Mouse (Mus musculus) frontal cortex, postnatal 36 days (tissue): ENCODE measurements around the gene Bcl9l.
"Not testable (repeated sequence)": the region's sequence is repeated elsewhere in the genome, so short reads cannot be mapped to it uniquely, and the experiment has no call there.

Source experiments
- DNase-seq, 2 experiments: peaks; one replicate each; pipeline ENCODE4 v3.0.0; 2022; ENCODE audit warnings: low spot score in 2 of 2

Gene Bcl9l

DNA sequence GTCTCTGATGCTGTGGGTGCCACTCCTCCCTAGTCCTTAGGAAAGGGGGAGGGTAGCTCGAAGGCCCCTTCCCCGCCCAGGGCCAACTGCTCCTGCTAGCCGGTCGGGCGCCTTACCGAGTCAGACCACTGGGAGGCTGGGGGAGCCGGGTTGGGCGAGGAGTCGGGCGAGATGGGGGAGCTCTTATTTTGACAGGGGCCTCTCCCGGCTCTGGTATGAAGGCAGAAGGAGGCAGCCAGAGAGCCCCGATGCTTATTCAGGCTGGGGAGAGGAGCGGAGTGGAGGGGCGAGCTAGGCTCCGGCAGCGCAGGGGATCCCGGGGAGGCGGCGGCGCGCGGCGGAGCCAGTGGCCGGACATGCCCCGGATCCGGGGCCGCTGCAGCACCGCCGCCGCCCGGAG is at the start of gene Bcl9l:
TSS of gene Bcl9l (plus strand) at position 274 of the 400 bp plus-strand sequence.
- DNase-seq, result peak; percentile 90

DNA sequence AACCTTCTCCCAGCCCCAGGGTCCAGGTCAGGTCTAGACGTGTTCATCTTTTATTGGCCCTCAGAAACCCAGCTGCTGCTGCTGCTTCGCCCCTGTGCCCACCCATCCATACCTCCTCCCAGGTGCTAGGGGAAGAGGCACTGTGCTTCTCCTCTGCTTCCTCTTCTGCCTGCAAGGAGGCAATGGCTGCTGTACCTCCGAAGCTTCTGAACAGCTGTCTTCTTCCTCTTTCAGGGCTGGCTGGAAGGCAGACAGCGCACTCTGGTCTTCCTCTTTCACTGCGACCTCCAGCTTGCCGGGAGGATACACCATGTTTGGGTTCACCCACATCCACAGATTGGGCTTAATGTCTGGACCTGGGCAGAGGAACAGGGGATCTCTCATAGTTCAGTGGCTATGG is 46.9 kb upstream of the Bcl9l start:
- no peak for DNase-seq

DNA sequence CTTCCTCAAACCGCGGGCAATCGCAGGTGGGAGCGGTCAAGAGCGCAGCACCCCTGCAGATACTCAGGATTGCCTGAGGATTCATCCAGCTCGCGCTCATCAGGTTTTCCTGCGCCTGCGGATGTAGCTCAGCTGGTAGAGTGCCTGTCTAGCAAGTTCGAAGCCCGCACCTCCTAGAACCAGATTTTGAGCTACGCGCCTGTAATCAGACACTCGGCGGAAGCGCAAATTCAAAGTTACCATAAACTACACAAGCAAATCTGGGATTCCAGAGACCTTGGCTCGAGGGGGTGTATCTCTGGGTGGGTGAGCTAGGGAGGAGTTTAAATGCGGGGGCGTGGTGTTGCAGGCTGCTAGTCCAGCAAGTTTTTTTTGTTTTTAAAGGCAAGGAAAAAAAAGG is 41.7 kb upstream of the Bcl9l start, which contains the start of gene Foxr1:
TSS of gene Foxr1 (minus strand) at position 176 of the 400 bp plus-strand sequence.
- DNase-seq, result no peak

DNA sequence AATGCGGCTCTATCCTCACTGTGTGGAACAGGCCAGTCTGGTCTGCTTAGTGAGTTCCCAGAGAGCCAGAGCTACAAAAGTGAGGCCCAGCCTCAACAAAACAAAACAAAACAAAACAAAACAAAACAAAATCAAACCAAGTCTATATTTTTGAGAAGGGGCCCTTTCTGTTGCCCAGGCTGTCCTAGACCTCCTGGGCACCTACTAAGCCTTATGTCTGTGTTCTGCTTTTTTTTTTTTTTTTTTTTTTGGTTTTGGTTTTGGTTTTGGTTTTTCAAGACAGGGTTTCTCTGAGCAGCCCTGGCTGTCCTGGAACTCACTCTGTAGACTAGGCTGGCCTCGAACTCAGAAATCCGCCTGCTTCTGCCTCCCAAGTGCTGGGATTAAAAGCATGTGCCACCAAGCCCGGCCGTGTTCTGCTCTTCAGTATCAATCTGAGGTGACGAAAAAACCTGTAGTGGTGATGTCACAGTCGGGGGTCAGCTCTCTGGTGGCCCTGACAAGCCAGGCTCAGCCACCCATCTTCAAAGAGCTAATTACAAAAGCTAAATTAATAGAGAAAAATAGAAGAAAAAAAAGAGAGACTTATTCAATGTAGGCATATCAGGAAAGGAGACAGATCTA is 38.1 kb upstream of the Bcl9l start:
- not testable (repeated sequence) for DNase-seq

DNA sequence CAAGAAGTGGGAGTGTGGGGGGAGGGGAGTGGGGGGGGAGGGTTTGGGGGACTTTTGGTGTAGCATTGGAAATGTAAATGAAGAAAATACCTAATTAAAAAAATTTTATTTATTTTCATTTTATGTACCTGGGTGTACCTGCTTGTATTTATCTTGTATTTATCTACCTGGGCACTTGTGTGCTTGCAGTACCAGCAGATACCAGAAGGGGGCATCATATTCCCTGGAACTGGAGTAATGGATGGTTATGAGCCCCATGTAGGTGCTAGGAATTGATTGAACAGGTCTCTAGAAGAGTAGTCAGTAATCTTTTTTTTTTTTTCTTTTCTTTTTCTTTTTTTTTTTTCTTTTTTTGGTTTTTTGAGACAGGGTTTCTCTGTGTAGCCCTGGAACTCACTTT is 32.2 kb upstream of the Bcl9l start:
- DNase-seq, result no peak

DNA sequence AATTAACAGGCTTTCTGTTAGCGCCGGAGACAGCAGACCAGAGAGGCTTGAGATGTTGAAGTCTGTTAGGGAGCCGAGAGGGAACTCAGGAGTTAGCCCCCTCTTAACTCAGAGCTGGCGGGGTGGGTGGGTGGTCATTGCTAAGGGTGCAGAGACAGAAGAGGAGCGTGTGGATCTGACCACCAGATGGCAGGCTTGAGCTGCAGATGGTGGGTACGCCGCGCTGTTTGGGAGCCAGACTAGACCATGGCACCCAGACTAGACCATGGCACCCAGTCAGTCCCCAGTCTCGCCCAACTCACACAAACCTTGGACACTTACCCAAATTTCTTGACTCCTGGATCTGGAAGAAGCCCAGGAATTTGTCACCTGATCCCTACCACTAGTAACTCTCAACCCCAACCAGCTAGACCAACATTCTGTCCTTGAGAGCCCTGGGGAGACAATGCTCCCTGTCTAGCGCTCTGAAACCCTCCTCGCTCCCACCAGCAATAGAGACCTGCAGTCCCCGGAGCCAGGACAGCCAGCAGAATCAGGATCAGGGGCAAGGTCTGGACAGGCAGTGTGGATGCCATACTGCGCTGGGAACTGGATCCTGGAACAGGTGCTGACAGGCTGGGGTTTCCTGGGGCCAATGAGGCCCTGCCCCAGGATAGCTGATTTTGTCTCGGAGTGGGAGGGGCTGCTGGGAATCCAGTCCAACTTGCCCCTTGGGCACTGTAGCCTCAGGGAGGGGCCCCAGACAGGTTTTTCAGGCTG is 28.3 kb upstream of the Bcl9l start:
- DNase-seq, result peak; percentile 83 to 87

DNA sequence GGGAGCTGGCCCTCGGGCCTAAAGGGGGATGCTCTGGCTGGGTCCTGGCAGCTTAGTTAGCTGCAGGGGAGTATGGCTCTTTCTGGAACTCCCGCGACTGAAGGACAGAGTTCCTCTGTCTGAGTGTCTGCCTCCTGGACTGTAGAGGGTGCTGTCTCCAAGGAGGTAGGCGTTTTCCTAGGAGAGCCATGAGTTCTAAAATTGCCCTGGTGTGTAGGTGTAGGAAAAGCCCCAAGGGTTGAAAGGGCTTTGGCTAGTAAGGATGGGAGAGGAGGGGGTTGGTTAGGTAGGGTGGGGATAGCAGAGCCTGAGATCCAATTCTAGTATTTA is 27.8 kb upstream of the Bcl9l start, which contains the start of gene Upk2:
TSS of gene Upk2 (minus strand) at position 86 of the 330 bp plus-strand sequence.
- DNase-seq, result no peak

DNA sequence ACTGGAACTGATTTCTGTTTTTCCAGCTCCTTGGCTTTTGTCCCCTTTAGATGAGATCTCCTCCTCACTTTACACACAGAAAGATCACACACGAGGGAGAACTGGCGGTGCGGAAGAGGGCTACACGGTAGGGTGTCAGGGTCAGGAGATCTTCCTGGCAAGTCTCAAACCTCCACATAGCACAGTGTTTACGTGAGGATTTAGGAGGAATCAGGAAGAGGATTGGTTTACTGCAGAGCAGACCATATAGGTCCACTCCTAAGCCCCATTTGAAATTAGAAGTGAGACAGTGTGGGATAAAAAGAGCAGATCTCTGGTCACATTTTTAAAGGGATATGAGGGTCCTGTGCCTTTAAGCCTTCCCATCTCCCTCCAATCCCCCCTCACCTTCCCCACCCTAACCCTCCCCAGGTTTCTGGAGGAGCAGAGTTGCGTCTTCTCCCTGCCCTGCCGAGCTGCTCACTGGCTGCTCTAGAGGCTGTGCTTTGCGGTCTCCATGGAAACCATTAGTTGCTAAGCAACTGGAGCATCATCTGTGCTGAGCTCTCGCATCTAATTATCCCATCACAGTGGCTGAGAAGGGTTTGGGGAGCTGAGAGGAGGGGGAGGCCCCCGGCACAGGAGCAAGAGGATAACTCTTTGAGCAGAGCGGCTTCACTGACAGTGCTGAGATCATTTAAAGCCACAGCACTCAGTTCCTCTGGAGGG is 25.4 kb upstream of the Bcl9l start:
- DNase-seq, result peak; percentile 83 to 95

DNA sequence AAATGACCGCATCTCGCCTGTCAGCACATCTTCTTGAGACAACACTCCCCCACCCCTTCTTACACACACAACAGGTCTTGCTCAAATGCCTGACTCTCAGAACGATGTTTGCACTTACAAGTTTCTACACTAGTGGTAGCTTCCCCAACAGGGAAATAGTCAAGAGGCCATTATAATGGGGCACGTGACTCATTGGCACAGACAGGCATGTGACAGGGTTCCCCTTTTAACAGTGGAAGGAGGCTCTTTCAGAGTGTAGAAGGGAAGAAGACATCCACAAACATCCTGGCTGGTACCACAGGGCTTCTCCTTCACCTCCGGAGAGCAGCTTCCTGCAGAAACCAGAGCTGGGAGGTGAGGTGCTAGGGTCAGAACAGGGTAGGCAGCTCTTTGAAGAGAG is 20.7 kb upstream of the Bcl9l start:
- DNase-seq, result no peak

DNA sequence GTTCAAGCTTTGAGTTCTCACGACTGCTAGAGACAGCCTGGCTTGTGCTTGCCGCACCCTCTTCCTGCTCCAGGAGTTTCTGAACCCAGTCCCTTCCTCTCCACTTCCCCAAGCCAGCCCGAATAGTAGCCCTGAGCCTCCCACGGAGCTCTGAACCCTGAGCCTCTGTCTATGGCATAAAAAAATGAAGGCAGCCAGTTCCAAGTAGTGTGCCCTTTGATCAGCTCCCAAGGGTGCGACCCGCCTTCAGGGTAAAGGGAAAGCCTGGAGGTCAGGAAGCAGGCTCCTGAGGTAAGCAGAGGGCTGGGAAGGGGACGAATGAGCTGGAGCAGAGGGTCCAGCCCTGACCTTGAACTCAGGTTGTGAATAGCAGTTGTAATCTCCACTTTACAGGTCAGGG is 14.4 kb upstream of the Bcl9l start:
- no peak for DNase-seq

DNA sequence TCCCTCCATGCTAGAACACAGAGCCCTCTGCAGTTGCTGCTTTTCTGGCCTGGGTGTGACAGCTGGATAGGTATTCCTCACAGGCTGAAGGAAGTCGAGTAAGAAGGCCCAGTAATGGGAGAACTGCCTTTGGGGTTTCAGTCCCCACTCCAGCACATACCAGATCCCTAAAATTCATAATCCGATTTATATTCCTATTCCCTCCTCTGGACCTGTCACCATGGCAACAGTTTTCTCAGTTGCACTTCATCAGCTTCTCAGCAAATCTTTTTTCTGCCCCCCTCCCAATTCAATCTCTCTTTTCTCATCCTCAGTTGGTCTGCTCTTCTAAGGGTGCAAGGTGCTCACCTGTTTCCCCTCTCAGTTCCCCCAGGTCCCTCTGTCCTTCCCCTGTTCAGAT is 13.8 kb upstream of the Bcl9l start:
- DNase-seq, result no peak

DNA sequence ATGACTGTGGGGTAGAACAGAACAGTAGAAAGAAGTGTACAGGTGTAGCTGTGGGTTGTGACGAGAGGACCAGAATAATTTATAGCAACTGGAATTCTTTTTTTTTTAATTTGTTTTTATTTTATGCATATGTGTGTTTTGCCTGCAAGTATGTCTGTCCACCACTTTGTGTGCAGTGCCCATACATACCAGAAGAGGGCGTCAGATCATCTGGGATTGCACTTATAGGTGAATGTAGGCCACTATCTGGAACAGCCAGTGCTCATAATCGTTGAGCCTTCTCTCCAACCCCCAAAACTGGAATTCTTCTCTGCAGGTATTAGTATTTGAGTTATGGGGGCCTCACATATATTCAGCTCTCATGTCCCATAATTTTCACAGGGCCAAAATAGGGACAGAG is 9.4 kb upstream of the Bcl9l start:
- no peak for DNase-seq

DNA sequence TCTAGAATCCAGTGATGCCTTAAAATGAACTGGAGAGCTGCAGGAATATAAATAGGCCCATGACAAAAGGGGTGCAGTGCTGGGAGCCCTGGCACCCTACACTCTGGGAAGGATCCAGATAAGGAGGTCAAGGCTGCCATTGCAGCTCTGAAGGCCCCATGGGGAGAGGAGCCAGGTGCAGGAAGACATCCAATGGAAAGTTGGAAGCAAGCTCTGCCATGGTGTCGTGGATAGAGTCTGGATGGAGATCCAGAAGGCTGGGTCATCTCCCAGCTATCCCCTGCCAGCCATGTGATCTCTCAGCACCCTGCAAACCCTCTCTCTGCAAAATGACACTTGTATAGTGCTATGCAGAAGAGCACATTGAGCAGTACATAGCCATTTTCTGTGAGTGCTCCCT is 8.3 kb upstream of the Bcl9l start:
- no peak for DNase-seq

DNA sequence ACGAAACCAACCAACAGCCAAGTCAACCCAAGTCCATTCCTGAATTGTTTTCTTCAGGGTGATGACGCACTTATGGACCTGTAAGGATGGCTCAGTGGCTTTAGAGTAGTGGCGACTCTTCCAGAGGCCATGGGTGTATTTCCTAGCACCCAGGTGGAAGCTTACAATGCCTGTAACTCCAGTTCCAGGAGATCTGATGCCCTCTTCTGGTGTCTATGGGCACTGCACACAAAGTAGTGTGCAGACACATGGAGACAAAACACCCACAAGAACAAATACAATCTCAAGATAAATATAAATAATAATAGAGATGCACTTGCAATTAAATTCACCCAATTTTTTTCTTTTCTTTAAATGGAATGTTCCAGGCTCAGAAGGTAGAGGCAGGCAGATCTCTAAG is 6.7 kb upstream of the Bcl9l start:
- no peak for DNase-seq

DNA sequence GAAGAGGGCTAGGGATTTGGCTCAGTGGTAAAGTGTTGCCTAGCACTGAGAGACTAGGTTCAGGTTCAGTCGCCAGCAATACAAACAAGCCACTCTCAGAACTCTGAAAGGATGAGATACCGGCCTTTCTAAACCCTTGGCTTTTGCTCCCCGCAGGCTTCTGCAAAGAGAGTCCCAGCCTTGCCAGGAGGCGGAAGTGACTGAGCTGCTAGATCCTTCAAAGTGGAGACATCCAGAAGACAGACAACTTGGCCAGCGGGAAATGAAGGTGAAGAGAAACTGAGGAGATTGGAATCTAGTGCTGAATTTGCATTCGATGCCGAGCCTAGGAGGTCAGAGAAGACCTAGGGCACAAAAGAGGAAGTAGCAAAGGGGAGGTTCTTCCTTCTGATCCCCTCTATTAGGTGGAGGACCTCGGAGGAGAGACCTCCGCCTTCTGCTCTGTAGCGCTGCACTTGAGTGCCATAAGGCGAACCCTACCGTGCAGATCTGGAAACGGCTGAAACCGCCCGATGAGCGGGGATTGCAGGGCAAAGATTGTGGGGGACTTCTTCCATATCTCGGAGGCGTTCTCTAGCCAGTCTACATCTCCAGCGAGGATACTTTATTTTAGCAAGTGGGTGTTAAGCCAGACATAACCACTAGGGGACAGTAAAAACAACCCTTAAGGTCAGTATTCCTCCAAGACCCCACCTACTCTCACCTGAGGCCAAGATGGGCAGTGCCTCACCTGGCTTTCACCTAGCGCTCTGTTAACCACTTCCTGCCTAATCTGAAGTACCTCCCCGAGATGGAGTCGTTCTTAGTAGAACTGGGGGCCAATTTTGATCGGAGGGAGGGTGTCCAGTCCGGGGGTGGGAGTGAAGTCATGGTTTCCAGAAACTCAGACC is 5.0 kb upstream of the Bcl9l start:
- DNase-seq, result peak in 1 of 2 experiments; percentile 66

DNA sequence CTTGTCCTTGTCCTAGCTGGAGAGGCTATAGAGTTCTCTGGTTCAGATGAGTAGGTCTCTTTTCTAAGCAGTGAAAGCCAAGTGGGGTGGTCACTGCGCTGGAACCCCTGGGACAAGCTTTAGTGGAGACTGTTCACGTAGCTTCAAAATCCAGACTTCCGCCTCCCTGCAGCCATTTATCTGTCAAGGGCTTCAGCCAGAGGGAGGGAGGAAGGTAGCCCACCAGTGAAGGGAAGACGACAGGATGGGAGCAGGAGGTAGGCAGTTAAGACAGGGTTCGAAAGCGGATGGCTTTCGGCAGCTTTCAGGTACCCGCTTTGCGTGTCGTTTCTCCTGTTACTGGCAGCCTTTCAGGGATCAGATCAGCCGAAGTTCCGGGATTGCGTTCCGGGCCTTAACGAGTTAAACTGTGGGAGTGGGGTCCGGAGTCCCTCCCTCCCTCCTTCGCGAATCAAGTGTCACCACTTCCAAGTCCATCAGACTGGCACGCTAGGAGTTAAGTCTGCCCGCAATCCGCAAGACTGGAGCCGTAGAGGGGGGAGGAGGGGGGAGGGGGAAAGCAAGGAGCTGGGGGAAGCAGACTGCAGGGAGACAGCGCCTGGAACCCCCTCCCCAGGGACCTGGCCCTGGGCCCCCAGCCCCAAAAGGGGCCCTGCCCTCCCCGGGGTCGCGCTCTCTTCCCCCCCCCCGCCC is 4.2 kb upstream of the Bcl9l start:
- DNase-seq, result peak in 1 of 2 experiments; percentile 77

DNA sequence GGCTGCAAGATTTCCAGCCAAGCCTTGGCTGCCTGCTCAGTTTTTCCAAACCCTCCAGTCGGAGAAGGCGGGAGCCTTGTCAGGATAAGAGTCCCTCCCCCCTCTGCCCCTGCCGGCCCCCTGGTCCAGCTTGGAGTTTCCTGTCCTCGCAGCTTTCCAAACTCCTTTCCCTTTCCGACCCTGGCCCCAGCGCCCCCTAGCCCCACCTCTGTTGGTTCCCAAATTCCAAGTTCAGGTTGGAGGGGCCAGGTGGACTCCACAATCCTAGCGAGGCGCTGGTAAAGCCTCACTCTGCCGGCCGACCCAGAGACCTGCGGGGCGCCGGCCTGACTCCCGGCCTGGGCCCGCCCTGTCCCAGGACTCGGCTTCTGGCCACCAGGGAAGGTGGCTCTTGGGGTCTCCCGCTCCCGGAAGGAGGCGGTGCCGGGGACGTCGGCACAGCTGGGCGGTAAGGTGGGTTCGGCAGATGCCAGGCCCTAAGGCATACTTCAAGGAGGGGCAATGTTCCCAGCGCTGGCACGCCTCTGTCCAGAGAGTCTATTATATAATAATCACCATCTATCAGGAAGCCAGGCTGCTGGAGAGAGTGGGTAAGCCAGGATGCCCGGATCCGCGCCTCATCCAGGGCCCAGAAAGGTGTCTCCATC is 3.5 kb upstream of the Bcl9l start:
- DNase-seq, result peak; percentile 67 to 72

DNA sequence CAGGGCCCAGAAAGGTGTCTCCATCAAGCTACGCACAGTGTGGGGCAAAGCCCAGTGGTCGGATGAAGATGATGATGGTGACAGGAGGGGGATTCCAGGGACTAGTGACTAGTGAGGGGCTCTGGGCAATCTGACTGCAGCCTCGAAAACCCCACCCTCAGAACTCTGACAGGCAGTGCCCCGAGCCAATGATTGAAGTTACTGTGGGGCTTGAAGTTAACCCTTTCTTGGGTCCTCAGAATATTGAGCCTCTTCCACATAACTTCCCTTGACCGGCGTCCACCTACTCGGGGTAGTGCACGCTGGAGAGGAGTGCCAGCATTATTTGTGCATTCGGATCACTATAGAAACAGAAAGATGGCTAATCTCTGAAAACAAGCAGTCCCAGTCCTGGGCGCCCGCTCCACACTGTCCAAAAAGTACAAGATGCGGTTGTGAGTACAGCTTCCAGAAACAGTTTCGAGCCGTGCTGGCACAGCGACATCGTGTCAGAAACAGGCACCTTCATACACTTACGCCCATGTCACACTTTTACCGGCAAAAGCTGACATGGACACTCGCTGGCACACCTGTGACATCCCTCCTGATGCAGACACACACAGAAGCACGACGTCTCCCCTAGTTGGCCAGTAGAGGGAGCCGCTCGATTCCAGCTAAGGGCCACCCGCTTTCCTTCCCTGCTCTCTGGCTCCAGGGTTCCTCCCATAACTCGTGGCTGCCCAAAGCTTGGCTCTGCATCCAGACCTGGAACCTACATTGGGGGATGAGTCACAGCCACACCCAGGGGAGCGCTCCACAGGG is 2.8 kb upstream of the Bcl9l start:
- peak; percentile 90 to 91 for DNase-seq

DNA sequence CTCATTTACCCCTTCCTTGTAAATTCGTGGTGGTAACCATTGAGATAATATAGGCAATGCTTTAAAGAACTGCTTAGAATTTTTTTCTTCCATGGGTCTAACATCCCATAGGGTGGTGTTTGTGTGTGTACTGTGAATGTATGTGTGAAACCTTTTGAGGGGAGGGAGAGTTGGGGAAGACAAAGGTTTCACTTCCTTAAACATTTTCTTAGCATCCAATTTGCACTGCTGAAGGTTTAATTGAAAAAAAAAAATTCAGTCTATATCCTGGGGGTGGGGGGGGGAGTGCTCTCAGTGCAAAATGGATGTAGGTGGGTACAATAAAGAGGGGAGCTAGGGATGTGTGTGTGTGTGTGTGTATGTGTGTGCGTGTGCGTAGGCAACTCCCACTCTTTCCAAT is 513 bp upstream of the Bcl9l start:
- DNase-seq, result no peak

DNA sequence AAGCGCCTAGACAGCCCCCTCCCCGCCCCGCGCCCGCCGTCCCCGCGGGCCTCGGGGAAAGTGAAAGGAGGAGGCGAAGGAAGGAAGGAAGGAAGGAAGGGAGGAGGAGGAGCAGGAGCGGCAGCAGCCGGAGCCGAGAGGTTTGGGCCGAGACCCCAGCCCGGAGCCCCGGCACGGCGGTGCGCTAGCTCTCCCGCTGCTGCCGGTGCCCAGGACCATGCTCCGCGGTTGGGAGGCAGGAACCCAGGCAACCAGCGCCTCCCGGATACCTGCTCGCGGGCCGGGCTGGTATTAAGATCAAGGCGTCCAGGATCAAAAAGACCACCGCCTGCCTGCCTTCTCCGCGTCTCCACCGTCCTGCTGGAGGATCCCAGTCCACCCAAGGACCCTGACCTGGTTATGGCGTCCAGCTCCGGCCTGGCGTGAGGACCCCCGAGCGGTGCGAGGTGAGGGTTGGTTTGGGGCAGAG is 450 bp downstream of the Bcl9l start:
- no peak for DNase-seq
